16 mouse cellular contexts compared by ENCODE assay signal in genomic region chr5:65428321-65428720, GRCm38 (mm10). TPM values are rescaled to one million over a fixed set of nuclear protein-coding genes. Genes with fewer than 3 reads are reported as not detected.
DNase-seq lines count a peak whose midpoint lies in the region; ATAC-seq and TF ChIP-seq lines count a peak whose summit lies in the region.
"Had no signal": no experiment of that assay in that cellular context is flagged by ENCODE, and none has a peak within 500 bp of the region (broad histone marks: within the 10 kb centered on the region; RNA-seq: fewer than 3 reads in every experiment).

No protein-coding gene starts in this region.

- H3K9me3 ChIP-seq in lung, postnatal 0 days (ENCODE audit: low read length): no peaks in the 10 kb centered on the region
- H3K9me3 ChIP-seq in midbrain, embryonic 10.5 days (replicated peaks): no peaks in the 10 kb centered on the region
- H3K9me3 ChIP-seq: heart, embryonic 12.5 days; hindbrain, embryonic 13.5 days had no signal

- H3K4me1 ChIP-seq in lung, postnatal 0 days (ENCODE audit: insufficient read depth, low read depth, low read length): no peaks in the 10 kb centered on the region
- 0 out of 2 replicates have a peak, but pooled peaks cover 3% of the 10 kb centered on the region for H3K4me1 ChIP-seq in midbrain, embryonic 10.5 days

- peak; percentile 59 for DNase-seq in kidney, adult 11 months
- no peak for DNase-seq in kidney, postnatal 14 days
- peak; percentile 46 to 55 for DNase-seq in urinary bladder, postnatal 36 days (ENCODE audit: low spot score in 2 of 2)
- no peak for DNase-seq in urinary bladder, postnatal 4 days (ENCODE audit: low spot score in 2 of 2)
- peak; percentile 61 for DNase-seq in lung, postnatal 0 days (ENCODE audit: low spot score)
- no peak for DNase-seq in midbrain, embryonic 10.5 days (ENCODE audit: low spot score)
- DNase-seq in ovary, postnatal 10 days (ENCODE audit: low spot score): no peak
- DNase-seq in MN1 (ENCODE audit: low spot score): no peak
- DNase-seq: cerebellum, adult 11-12 months; embryo, embryonic 11 days; gastrocnemius, postnatal 36 days; liver, postnatal 0 days; thymus, postnatal 36 days had no signal

- no peak overlapping the region for H3K27ac ChIP-seq in lung, postnatal 0 days (ENCODE audit: low read length)
- no peak overlapping the region for H3K27ac ChIP-seq in midbrain, embryonic 10.5 days (replicated peaks)
- H3K27ac ChIP-seq: hindbrain, embryonic 13.5 days had no signal

- no peaks in the 10 kb centered on the region for H3K27me3 ChIP-seq in lung, postnatal 0 days (replicated peaks; ENCODE audit: insufficient read depth, low read length)
- H3K27me3 ChIP-seq in midbrain, embryonic 10.5 days (ENCODE audit: low read depth, poor library complexity, severe bottlenecking): no peaks in the 10 kb centered on the region
- H3K27me3 ChIP-seq: heart, embryonic 12.5 days; hindbrain, embryonic 13.5 days had no signal

- peak; percentile 57 for ATAC-seq in lung, postnatal 0 days
- ATAC-seq: liver, postnatal 0 days had no signal

- no peak overlapping the region for H3K9ac ChIP-seq in lung, postnatal 0 days (replicated peaks; ENCODE audit: low read depth)
- H3K9ac ChIP-seq: heart, embryonic 12.5 days; hindbrain, embryonic 13.5 days; liver, postnatal 0 days had no signal

- 38% methylated on average over 4 of the region's 4 CpGs for WGBS in lung, postnatal 0 days
- 38% methylated on average over 4 of the region's 4 CpGs for WGBS in midbrain, embryonic 10.5 days

- TF ChIP-seq CTCF in lung, postnatal 0 days (IDR thresholded peaks at IDR 0.05): no peak

- TF ChIP-seq EP300 in lung, postnatal 0 days (IDR thresholded peaks at IDR 0.05): no peak

- H3K36me3 ChIP-seq in lung, postnatal 0 days (ENCODE audit: insufficient read depth, low read length): 0 out of 2 replicates have a peak, but pooled peaks cover 4% of the 10 kb centered on the region
- peaks cover 31% of the 10 kb centered on the region for H3K36me3 ChIP-seq in midbrain, embryonic 10.5 days

- H3K4me3 ChIP-seq in lung, postnatal 0 days (ENCODE audit: low read depth, low read length): no peak overlapping the region
- no peak overlapping the region for H3K4me3 ChIP-seq in midbrain, embryonic 10.5 days
- H3K4me3 ChIP-seq: erythroblast, embryonic 14.5 days; heart, embryonic 12.5 days; hindbrain, embryonic 13.5 days had no signal

- H3K4me2 ChIP-seq in lung, postnatal 0 days (replicated peaks; ENCODE audit: low read depth, low read length): no peak overlapping the region
- H3K4me2 ChIP-seq: heart, embryonic 12.5 days; hindbrain, embryonic 13.5 days had no signal

RNA-seq across cellular contexts. Expression of gene Ugdh, which starts 7.4 kb away (rescaled TPM):
- 71.9 and 77.3 TPM in 2 replicates for polyA plus RNA-seq in lung, postnatal 0 days (2015; fragmentation: Nextera tagmentation; extraction: Ambion mirVana)
- 54.4 and 57.4 TPM in 2 replicates for polyA plus RNA-seq in midbrain, embryonic 10.5 days (2016; fragmentation: Nextera tagmentation; extraction: Ambion mirVana)

RNA-seq across cellular contexts. Expression of gene Lias, which starts 37.0 kb away (rescaled TPM):
- polyA plus RNA-seq in lung, postnatal 0 days (2015; fragmentation: Nextera tagmentation; extraction: Ambion mirVana): 38.6 and 42.8 TPM in 2 replicates
- polyA plus RNA-seq in midbrain, embryonic 10.5 days (2016; fragmentation: Nextera tagmentation; extraction: Ambion mirVana): 68.0 and 74.1 TPM in 2 replicates

RNA-seq across cellular contexts. Expression of gene Rpl9, which starts 37.1 kb away (rescaled TPM):
- 798 and 851 TPM in 2 replicates for polyA plus RNA-seq in lung, postnatal 0 days (2015; fragmentation: Nextera tagmentation; extraction: Ambion mirVana)
- 851 and 959 TPM in 2 replicates for polyA plus RNA-seq in midbrain, embryonic 10.5 days (2016; fragmentation: Nextera tagmentation; extraction: Ambion mirVana)

Comparison
In these comparisons a context has a peak if more than half of its experiments do, and no peak if none do; other contexts are left out.
1. DNase-seq: peak in kidney, adult 11 months (single experiment), urinary bladder, postnatal 36 days (2 of 2) and lung, postnatal 0 days (single experiment); none in kidney, postnatal 14 days (single experiment), urinary bladder, postnatal 4 days (0 of 2), midbrain, embryonic 10.5 days (single experiment), ovary, postnatal 10 days (single experiment) and MN1 (single experiment).